Mouse (Mus musculus) Muller cell, postnatal 12 days (primary cell): ENCODE data around the gene Cdkal1.

Experiments
- DNase-seq: peaks from one replicate; pipeline ENCODE4 v3.0.0-alpha.2; 2015; ENCODE audit errors: inconsistent ontology term

The Cdkal1 gene

GRCm38 (mm10) chr13:29407619-29408018, 447.9 kb downstream of the Cdkal1 start:
- peak; percentile 60 for DNase-seq

- no peak for DNase-seq
Measured at GRCm38 (mm10) chr13:29405316-29405715, 450.2 kb downstream of the Cdkal1 start.

- DNase-seq, result no peak
Measured at GRCm38 (mm10) chr13:29403217-29403616, 452.3 kb downstream of the Cdkal1 start.

- DNase-seq, result peak; percentile 22
Measured at GRCm38 (mm10) chr13:29402526-29403040, 452.9 kb downstream of the Cdkal1 start.

GRCm38 (mm10) chr13:29399908-29400307, 455.6 kb downstream of the Cdkal1 start:
- DNase-seq, result no peak

GRCm38 (mm10) chr13:29398456-29398855, 457.0 kb downstream of the Cdkal1 start:
- DNase-seq, result no peak

GRCm38 (mm10) chr13:29395694-29396093, 459.8 kb downstream of the Cdkal1 start:
- no peak for DNase-seq

- DNase-seq, result no peak
Measured at GRCm38 (mm10) chr13:29390025-29390424, 465.4 kb downstream of the Cdkal1 start.

- no peak for DNase-seq
Measured at GRCm38 (mm10) chr13:29388918-29389317, 466.6 kb downstream of the Cdkal1 start.

GRCm38 (mm10) chr13:29377572-29377971, 477.9 kb downstream of the Cdkal1 start:
- no peak for DNase-seq

- DNase-seq, result no peak
Measured at GRCm38 (mm10) chr13:29371916-29372315, 483.6 kb downstream of the Cdkal1 start.

GRCm38 (mm10) chr13:29371466-29371771, 484.1 kb downstream of the Cdkal1 start:
- no peak for DNase-seq

GRCm38 (mm10) chr13:29370731-29371465, 484.6 kb downstream of the Cdkal1 start:
- peak; percentile 71 for DNase-seq

GRCm38 (mm10) chr13:29368806-29369205, 486.7 kb downstream of the Cdkal1 start:
- no peak for DNase-seq

- DNase-seq, result no peak
Measured at GRCm38 (mm10) chr13:29364901-29365625, 490.4 kb downstream of the Cdkal1 start.

GRCm38 (mm10) chr13:29364009-29364408, 491.5 kb downstream of the Cdkal1 start:
- peak; percentile 57 for DNase-seq

- peak; percentile 36 for DNase-seq
Measured at GRCm38 (mm10) chr13:29361842-29362241, 493.6 kb downstream of the Cdkal1 start.

GRCm38 (mm10) chr13:29360899-29361298, 494.6 kb downstream of the Cdkal1 start:
- no peak for DNase-seq

- DNase-seq, result no peak
Measured at GRCm38 (mm10) chr13:29359341-29359740, 496.1 kb downstream of the Cdkal1 start.

- no peak for DNase-seq
Measured at GRCm38 (mm10) chr13:29357483-29357882, 498.0 kb downstream of the Cdkal1 start.

GRCm38 (mm10) chr13:29356158-29356485, 499.4 kb downstream of the Cdkal1 start:
- DNase-seq, result no peak

- no peak for DNase-seq
Measured at GRCm38 (mm10) chr13:29355484-29356157, 499.9 kb downstream of the Cdkal1 start.

- DNase-seq, result no peak
Measured at GRCm38 (mm10) chr13:29354943-29355342, 500.5 kb downstream of the Cdkal1 start.
